Mouse (Mus musculus) c-Kit-positive CD71-negative TER-119-negative erythroid progenitor cells, embryonic 14.5 days (primary cell): ENCODE results near the gene Papss1.

Source experiments
- DNase-seq: peaks from one replicate; pipeline ENCODE4 v3.0.0-alpha.2; 2013; ENCODE audit warnings: low read depth

Gene Papss1

DNA sequence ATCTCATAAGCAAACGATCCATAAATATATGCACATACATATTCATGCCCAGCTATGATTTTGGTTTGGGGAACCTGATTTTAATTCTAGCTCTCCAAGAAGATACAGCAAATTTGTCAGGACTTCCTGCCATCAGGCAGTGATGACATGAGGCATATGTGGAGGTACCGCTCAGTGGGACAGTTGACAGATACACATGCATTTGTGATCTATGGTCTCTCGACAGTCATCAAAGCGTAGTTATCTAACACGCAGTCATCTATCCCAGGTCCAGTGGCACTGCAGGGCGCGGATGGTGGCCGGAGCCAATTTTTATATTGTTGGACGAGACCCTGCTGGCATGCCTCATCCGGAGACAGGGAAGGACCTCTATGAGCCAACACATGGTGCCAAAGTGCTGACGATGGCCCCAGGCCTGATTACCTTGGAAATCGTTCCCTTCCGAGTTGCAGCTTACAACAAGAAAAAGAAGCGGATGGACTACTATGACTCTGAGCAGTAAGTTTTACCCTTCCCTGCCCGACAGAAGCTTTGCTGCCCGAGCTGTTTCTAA, 66.8 kb downstream of the Papss1 start:
- no peak for DNase-seq

DNA sequence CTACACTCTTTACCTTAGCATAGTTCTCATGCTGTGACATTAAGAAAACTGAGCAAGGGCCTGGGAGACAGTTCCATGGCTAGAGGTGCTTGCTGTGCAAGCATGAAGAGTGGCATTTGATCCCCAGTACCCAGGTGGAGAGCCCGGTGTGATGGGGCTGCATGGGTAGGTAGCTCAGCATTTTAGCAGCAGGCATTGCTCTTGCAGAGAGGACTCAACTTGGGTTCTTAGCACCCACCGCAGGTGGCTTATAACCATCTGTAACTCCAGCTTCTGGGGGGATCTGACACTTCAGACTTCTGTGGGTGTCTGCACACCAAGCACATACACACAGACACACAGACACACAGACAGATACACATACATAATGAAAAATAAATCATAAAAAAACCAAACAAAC, 69.5 kb downstream of the Papss1 start:
- no peak for DNase-seq

DNA sequence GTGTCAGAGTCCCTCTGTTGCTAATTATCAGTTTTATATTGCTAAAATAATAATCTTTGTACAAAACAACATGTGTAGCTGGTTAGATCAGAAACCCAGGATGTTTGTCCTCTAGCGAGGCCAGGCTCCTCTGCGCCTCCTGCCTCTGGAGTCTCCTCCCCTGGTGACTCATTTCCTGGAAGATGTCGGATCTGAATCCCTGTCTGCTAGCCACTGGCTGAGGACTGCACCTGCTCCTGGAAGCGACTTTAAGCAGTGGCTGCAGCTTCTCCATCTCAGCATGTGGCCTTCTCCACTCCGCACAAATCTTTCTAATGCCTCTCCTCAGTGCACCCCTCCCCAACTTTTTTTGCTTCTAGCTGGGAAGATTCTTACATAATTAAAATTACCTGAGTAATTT, 71.6 kb downstream of the Papss1 start:
- DNase-seq = no peak

DNA sequence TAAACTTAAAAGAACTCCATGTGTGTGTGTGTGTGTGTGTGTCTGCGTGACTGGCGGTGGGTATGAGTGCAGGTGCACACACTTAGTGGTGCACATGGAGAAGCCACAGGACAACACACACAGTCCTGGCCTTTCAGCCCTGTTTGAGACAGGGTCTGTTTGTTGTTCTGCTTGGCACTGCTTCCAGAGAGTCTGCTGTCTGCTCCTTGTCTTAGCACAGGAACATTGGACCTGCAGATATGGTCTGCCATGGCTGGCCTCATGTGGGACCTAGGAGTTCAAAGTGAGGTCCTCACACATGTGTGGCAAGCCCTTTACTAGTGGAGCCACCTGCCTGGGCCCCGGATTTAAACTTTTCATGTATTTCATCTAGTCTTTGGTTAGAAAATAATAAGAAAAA, 72.4 kb downstream of the Papss1 start:
- no peak for DNase-seq

DNA sequence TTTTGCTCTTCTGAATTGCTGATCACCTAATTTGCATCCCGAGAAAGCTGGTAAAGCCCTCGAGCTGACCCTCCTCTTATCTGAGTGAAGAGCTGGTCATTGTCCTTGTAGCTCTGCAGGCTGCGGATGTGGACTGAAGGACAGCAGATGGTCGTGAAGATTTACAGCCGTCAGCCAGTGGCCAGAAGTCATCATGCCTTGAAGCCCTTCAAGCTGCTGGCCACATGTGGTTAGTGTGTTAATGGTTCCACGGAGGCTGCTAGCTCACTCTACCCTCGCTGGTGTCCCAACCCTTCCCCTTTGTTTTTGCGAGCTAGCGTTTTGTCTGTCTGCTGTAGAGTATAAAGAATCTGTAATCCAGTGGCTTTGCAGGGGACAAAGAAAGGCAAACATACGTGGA, 73.1 kb downstream of the Papss1 start:
- DNase-seq = no peak

DNA sequence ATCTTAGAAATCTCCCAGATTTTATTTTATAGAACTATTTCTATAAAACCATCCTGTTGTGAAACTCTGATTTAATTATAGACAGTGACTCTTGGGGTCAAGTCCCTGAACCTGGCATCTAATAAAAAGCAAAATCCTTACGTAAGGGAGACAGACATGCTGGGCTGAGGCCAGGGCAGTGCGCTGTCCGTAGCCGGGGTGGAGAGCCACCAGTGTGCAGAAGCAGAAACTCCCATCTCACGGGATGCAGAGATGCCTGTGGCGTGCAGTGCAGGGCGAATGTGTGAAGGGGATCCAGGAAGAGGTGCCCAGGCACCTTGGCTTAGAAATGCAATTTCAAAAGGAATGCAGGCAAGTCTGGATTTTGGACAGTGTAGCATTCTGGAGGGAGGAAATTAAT, 73.6 kb downstream of the Papss1 start:
- DNase-seq = no peak

DNA sequence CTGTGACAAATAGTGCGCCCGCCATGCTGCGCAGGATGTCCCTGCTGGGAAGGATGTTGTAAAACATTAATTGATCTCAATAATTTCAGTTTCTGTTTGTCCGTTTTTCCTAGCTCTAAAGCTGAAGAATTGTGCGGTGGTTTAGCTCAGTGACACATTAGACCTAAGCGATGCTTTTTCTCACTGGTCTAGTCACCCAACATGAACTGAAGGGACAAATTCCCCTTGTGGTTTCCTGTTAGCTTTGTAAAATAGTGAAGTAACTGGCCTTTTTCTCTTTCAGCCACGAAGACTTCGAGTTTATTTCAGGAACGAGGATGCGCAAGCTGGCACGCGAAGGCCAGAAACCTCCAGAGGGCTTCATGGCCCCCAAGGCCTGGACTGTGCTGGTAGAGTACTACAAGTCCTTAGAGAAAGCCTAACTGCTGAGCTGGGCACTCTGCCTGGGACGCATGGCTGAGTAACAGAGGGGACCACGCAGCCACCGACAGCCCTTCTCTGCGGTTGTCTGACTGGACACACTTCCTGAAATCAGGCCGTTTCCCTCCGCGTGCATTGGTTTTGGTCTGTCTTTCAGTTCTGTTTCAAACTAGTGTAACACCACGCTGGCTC, 78.2 kb downstream of the Papss1 start:
- DNase-seq = peak; percentile 20

DNA sequence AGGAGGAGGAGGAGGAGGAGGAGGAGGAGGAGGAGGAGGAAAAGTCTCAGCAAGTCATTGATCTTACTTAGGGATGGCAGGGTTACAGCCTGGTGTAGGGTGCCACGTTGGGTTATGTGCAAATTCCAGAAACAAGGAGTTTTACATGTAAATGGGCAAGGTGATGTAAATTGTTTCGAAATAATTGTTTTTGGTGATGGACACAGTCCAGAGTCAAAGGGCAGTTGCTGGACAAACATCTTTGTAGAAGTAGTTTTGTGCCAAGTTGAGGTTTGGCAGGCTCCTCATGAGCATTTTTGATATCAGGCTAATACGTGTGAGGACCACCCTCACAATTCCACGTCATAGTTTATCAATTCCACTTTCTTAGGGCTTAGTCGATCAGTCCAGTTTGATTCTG, 80.6 kb downstream of the Papss1 start:
- no peak for DNase-seq

DNA sequence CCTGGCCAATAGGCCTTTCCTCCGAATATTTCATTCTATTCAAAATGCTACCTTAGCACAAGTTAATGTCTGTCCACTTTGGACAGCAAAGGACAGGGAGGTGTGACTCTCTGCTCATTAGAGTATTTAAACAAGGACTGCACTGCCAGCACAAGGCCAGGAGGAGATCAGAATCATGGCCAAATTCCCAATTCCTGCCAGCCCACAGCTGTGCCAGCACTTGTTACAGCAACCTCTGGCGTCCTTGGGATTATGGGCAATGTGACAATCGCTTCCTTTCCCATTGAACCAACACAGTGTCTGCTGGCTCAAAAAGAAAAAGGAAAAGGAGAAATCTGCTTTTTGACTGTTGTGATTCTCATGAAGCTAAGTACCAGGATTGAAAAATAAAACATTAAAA, 89.8 kb downstream of the Papss1 start:
- DNase-seq = no peak

DNA sequence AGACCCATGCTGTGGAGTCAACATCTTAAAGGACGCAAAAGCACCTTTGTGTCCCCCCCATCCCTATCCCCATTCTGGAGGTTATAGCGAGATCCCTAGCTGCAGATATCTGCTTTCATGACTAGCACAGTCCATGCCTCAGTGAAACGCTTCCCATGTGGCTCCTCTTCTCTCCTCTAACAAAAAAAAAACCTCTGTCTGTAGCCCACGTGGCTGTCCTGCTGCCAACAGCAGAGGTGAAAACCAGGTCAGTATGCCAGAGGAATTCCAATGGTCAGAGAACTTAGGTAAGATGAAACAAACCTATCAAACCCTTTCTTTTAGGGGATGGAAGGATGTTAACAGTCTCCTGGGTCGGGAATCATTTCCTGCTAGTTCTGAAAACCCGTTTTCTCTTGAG, 91.5 kb downstream of the Papss1 start:
- no peak for DNase-seq

DNA sequence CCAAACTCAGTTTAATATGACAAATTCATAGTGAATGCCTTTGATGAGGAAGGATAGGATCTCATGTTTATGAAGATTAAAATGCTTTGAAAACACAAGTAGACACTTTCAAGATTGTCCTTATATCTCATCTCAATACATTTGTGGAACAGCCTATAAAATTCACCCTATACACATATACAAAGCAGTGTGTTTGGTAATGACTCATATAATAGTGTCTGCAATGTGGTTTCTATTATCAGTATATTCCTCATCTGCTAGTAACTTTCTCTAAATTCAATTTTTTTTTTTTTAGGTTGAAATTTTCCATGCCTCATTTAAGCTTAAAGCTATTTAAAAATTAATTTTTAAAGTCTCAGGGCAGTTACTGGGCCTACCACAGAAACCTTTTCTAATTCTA, 95.6 kb downstream of the Papss1 start:
- no peak for DNase-seq

DNA sequence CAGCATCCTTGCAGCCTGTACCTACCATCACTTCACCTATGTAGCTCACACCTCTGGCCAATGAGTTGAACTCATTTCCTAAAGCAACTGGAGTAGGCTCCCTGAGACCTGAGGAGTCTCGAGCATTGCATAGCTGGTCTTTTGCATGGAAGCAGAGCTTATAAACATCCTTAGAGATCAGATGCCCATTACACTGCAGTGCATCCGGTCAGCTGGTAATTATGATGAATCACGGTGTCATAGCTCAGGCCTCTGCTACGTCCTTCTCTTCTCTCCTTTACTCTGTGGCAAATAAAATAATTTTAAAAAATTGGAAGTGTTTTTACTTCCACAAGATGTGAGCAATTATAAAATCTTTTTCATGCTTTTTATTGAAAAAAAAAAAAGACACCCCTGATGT, 96.1 kb downstream of the Papss1 start:
- DNase-seq = no peak

DNA sequence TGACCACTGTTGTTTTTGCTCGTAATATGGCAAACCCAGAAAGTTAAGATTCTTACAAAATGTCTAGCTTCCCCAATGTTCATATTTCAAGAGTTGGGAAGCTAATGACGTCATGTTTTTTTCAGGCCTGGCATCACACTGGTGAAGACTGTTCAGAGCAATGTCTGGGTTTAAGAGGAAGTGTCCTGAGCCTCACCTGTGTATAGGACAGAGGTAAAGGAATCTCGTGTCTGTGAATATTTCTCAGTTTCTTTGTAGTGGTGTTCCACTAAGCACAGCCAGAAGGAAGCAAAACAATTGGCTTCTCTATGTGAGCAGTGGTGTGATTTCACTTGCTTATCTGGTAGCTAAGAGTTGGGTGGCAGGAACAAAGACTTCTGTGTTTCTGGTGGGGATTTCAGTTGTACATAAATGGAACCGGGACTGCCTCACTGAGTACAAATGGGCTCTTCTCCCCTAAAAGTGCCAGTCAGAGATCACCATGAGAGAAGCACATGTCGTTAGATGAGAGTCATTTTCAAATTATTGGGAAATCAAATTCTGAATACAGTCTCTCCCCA, 98.1 kb downstream of the Papss1 start:
- DNase-seq = no peak

DNA sequence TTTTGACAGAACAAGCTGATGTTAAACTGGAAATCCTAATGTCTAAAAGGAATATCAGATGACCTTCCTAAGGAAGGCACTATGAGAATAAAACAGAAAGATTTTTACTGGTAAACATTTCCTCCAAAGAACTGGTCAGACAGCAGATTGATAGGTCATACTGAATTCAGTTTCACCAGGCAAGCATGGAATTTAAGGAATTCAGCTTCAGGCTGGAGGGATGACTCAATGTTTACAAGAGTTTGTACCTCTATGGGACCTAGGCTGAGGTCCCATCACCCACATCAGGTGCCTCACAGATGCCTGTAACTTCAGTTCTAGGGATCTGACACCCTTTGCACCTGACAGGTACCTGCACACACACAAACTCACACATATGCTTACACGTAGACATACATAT, 105.3 kb downstream of the Papss1 start:
- DNase-seq = no peak

DNA sequence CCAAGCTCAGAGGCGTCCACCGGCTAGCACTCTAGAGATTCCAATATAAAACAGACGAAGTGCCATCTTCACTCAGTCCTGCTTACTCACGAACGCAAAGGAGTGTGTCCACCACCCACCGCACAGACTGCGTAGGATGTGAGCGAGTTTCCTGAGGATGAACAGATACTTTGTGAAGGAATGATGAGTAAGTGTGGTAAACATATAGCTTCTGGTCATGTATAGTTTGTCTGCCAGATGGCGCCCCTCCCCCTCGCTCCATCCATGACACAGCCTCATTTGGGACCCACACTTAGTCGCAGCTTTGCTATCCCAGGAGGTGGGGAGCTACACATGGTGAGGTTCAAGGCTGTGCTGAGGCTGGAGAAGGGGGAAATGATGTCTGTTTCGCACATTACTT, 121.5 kb downstream of the Papss1 start:
- no peak for DNase-seq

DNA sequence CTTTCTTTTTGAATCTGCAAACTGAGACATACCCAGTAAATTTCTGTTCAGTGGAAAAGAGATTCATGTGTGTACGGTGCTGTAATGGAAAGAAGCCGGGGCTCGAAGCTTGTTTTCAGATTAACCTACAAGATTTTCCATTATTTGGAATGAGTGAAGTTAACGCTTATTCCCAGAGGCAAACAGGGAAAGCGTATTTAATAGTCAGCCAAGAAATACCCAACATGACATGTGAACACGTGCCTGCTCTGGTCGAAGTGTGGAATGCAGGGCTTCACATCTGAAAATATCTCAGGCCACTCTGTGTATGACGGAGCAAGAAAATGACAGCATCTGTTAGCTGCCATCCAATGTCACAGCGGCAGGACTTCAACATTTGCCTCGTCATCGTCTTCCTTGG, 125.4 kb downstream of the Papss1 start:
- DNase-seq = no peak

DNA sequence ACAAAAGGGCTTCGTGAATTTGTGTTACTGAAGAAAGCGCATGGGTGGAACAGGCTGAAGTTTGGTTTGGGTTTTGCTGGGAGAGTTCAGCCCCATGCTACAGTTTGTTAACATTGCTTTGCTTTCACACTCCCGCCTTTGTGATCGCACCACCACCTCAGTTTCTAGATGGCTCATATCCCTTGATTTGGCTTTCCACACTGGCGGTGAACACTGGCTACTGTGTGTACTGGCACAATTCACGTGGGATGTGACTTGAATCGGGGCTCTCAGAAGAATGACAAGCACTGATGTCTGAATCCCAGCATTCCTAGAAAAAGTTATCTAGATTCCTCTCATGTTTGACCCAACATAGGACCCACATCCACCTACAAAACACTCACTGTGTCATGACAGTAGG, 126.0 kb downstream of the Papss1 start:
- DNase-seq = no peak

DNA sequence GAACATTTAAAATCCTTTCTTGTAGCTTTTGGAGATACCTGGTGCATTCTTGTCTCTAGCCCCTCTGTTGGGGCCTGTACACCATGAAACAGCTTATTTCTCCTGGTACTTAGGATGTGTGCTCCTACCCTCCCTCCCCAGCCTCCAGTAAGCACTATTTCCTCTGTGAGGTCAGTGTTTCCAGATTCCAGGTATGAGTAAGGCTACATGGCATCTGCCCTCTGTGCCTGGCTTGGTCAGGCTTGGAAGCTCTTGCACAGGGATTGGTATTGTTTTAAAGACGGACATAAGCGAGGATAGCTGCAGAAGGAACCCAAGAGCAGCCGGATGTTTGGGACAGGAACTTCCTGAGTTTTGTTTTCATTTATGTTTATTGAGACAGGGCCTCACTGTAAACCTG, 126.6 kb downstream of the Papss1 start:
- DNase-seq = no peak
